9 mouse cellular contexts compared by ENCODE assay signal in genomic region chr12:44105085-44105484, GRCm38 (mm10).
DNase-seq lines count a peak whose midpoint lies in the region; ATAC-seq and TF ChIP-seq lines count a peak whose summit lies in the region.
"Had no signal": no experiment of that assay in that cellular context is flagged by ENCODE, and none has a peak within 500 bp of the region (broad histone marks: within the 10 kb centered on the region; RNA-seq: fewer than 3 reads in every experiment).

No protein-coding gene starts in this region.

- H3K4me2 ChIP-seq in forebrain, embryonic 14.5 days (ENCODE audit: low read length): no peak overlapping the region
- H3K4me2 ChIP-seq in forebrain, embryonic 12.5 days: no peak overlapping the region
- no peak overlapping the region for H3K4me2 ChIP-seq in limb, embryonic 14.5 days (replicated peaks; ENCODE audit: low read depth, low read length, severe bottlenecking)

- no peak for TF ChIP-seq POLR2A in limb, embryonic 14.5 days (IDR thresholded peaks at IDR 0.05; ENCODE audit: borderline replicate concordance, extremely low read depth, insufficient read depth, insufficient read length)

- no peaks in the 10 kb centered on the region for H3K36me3 ChIP-seq in forebrain, embryonic 14.5 days (ENCODE audit: control insufficient read depth, insufficient read depth, low read length)
- H3K36me3 ChIP-seq in forebrain, embryonic 12.5 days (replicated peaks): no peaks in the 10 kb centered on the region
- no peaks in the 10 kb centered on the region for H3K36me3 ChIP-seq in limb, embryonic 14.5 days (ENCODE audit: control insufficient read depth, insufficient read depth, low read length)
- no peaks in the 10 kb centered on the region for H3K36me3 ChIP-seq in limb, embryonic 10.5 days
- H3K36me3 ChIP-seq: heart, embryonic 10.5 days had no signal

- peak; percentile 65 for DNase-seq in forebrain, embryonic 14.5 days (ENCODE audit: low spot score)
- DNase-seq in limb, embryonic 14.5 days (ENCODE audit: low spot score): peak; percentile 31
- no peak for DNase-seq in limb, embryonic 10.5 days (ENCODE audit: low spot score)
- peak; percentile 30 for DNase-seq in ZHBTc4 (ENCODE audit: low read depth, low spot score)
- no peak for DNase-seq in urinary bladder, adult 2 months (ENCODE audit: low spot score)
- DNase-seq in testis, postnatal 10 days (ENCODE audit: low spot score): no peak

- no peak overlapping the region for H3K27ac ChIP-seq in forebrain, embryonic 14.5 days (ENCODE audit: low read depth, low read length)
- H3K27ac ChIP-seq in forebrain, embryonic 12.5 days: no peak overlapping the region
- no peak overlapping the region for H3K27ac ChIP-seq in limb, embryonic 14.5 days (replicated peaks; ENCODE audit: low read depth, low read length)
- no peak overlapping the region for H3K27ac ChIP-seq in limb, embryonic 10.5 days
- H3K27ac ChIP-seq: heart, embryonic 10.5 days had no signal

- H3K9me3 ChIP-seq in forebrain, embryonic 14.5 days (replicated peaks; ENCODE audit: control insufficient read depth, low read length): no peaks in the 10 kb centered on the region
- no peaks in the 10 kb centered on the region for H3K9me3 ChIP-seq in forebrain, embryonic 12.5 days
- H3K9me3 ChIP-seq in limb, embryonic 14.5 days (ENCODE audit: control insufficient read depth, low read length): no peaks in the 10 kb centered on the region
- H3K9me3 ChIP-seq in limb, embryonic 10.5 days (replicated peaks): no peaks in the 10 kb centered on the region
- H3K9me3 ChIP-seq: heart, embryonic 10.5 days had no signal

- H3K4me1 ChIP-seq in forebrain, embryonic 14.5 days (ENCODE audit: control insufficient read depth, insufficient read depth, low read length): no peaks in the 10 kb centered on the region
- no peaks in the 10 kb centered on the region for H3K4me1 ChIP-seq in forebrain, embryonic 12.5 days
- H3K4me1 ChIP-seq in limb, embryonic 14.5 days (ENCODE audit: control insufficient read depth, insufficient read depth, low read length): no peaks in the 10 kb centered on the region
- no peaks in the 10 kb centered on the region for H3K4me1 ChIP-seq in limb, embryonic 10.5 days
- H3K4me1 ChIP-seq: heart, embryonic 10.5 days had no signal

- H3K27me3 ChIP-seq in forebrain, embryonic 14.5 days (replicated peaks; ENCODE audit: control insufficient read depth, insufficient read depth, low read length): no peaks in the 10 kb centered on the region
- H3K27me3 ChIP-seq in forebrain, embryonic 12.5 days: no peaks in the 10 kb centered on the region
- H3K27me3 ChIP-seq in limb, embryonic 14.5 days (ENCODE audit: control insufficient read depth, insufficient read depth, low read length): no peaks in the 10 kb centered on the region
- no peaks in the 10 kb centered on the region for H3K27me3 ChIP-seq in limb, embryonic 10.5 days (ENCODE audit: low read depth, poor library complexity, severe bottlenecking)

- WGBS in forebrain, embryonic 14.5 days: 46% methylated on average over 2 of the region's 2 CpGs
- WGBS in forebrain, embryonic 12.5 days: 49% methylated on average over 2 of the region's 2 CpGs
- WGBS in limb, embryonic 14.5 days: 38% methylated on average over 2 of the region's 2 CpGs
- 55% methylated on average over 2 of the region's 2 CpGs for WGBS in limb, embryonic 10.5 days

- ATAC-seq in forebrain, embryonic 14.5 days: peak; percentile 50
- ATAC-seq in forebrain, embryonic 12.5 days (ENCODE audit: low FRiP score): no peak
- ATAC-seq in limb, embryonic 14.5 days (ENCODE audit: low FRiP score, low read depth): no peak
- 0 out of 2 replicates have a peak, but pooled peaks have one; percentile 44 for ATAC-seq in megakaryocyte progenitor cell, adult 5-6 weeks (replicated peaks; ENCODE audit: poor library complexity)

- H3K4me3 ChIP-seq in forebrain, embryonic 14.5 days (ENCODE audit: low read depth, low read length): no peak overlapping the region
- no peak overlapping the region for H3K4me3 ChIP-seq in forebrain, embryonic 12.5 days (replicated peaks)
- H3K4me3 ChIP-seq in limb, embryonic 14.5 days (replicated peaks; ENCODE audit: low read length): no peak overlapping the region
- no peak overlapping the region for H3K4me3 ChIP-seq in limb, embryonic 10.5 days
- H3K4me3 ChIP-seq: heart, embryonic 10.5 days had no signal

- no peak overlapping the region for H3K9ac ChIP-seq in forebrain, embryonic 14.5 days (ENCODE audit: low read length)
- no peak overlapping the region for H3K9ac ChIP-seq in forebrain, embryonic 12.5 days
- H3K9ac ChIP-seq in limb, embryonic 14.5 days (ENCODE audit: low read depth, low read length, severe bottlenecking): no peak overlapping the region

Comparison
In these comparisons a context has a peak if more than half of its experiments do, and no peak if none do; other contexts are left out.
1. ATAC-seq: peak in forebrain, embryonic 14.5 days (single experiment) and megakaryocyte progenitor cell, adult 5-6 weeks (single experiment); none in forebrain, embryonic 12.5 days (single experiment) and limb, embryonic 14.5 days (single experiment).
2. DNase-seq: peak in forebrain, embryonic 14.5 days (single experiment), limb, embryonic 14.5 days (single experiment) and ZHBTc4 (single experiment); none in limb, embryonic 10.5 days (single experiment), urinary bladder, adult 2 months (single experiment) and testis, postnatal 10 days (single experiment).